Mouse (Mus musculus) testis, adult 2 months (tissue): Measurements from ENCODE around the gene Vmn2r112.

Experiments
- CTCF ChIP-seq: fragments of 200-500 bp; IDR thresholded peaks from 2 replicates; pipeline ENCODE4 v1.5.1; 2012; ENCODE audit warnings: low read depth, mild to moderate bottlenecking, inconsistent platforms, low read length, moderate library complexity; ENCODE audit not compliant: control insufficient read depth, insufficient read depth, insufficient replicate concordance
- POLR2A ChIP-seq: fragments of 200-500 bp; IDR thresholded peaks from 2 replicates; pipeline ENCODE4 v1.6.1; 2012; ENCODE audit warnings: low read depth, mild to moderate bottlenecking, inconsistent platforms, low read length, moderate library complexity; ENCODE audit not compliant: control insufficient read depth

- no peak for TF ChIP-seq POLR2A
- no peak for TF ChIP-seq CTCF
Measured at GRCm38 (mm10) chr17:22630646-22631045, 29.9 kb downstream of the Vmn2r112 start.
